Comparison of ENCODE assay signal across 17 mouse cellular contexts in genomic region chr17:85614011-85614721, GRCm38 (mm10). TPM values are rescaled to one million over a fixed set of nuclear protein-coding genes. Genes with fewer than 3 reads are reported as not detected.
A peak's percentile ranks its signal among the peaks of the same experiment; 100 is the strongest.
DNase-seq lines count a peak whose midpoint lies in the region; ATAC-seq and TF ChIP-seq lines count a peak whose summit lies in the region.
"Had no signal": no experiment of that assay in that cellular context is flagged by ENCODE, and none has a peak within 500 bp of the region (broad histone marks: within the 10 kb centered on the region; RNA-seq: fewer than 3 reads in every experiment).

No protein-coding gene starts in this region.

- H3K4me1 ChIP-seq in heart, embryonic 12.5 days (replicated peaks) = peaks cover 18% of the 10 kb centered on the region
- no peaks in the 10 kb centered on the region for H3K4me1 ChIP-seq in cortical plate, adult 2 months (ENCODE audit: control insufficient read depth, insufficient read depth, low read length)
- peaks cover 24% of the 10 kb centered on the region for H3K4me1 ChIP-seq in forebrain, embryonic 15.5 days
- no peaks in the 10 kb centered on the region for H3K4me1 ChIP-seq in midbrain, embryonic 14.5 days (ENCODE audit: control insufficient read depth, insufficient read depth, low read length)
- peaks cover 13% of the 10 kb centered on the region for H3K4me1 ChIP-seq in neural tube, embryonic 15.5 days

- no peak overlapping the region for H3K4me2 ChIP-seq in heart, embryonic 12.5 days
- H3K4me2 ChIP-seq in forebrain, embryonic 15.5 days (replicated peaks) = peak overlapping the region; percentile 45
- H3K4me2 ChIP-seq in midbrain, embryonic 14.5 days (ENCODE audit: low read length) = peak overlapping the region; percentile 48; the same call in 1 of the 2 replicates
- no peak overlapping the region for H3K4me2 ChIP-seq in neural tube, embryonic 15.5 days

- no peak for DNase-seq in heart, postnatal 36 days
- DNase-seq in midbrain, embryonic 14.5 days = no peak
- no peak for DNase-seq in right cerebral cortex, postnatal 14 days
- DNase-seq in layer of hippocampus, adult 9-10 months (ENCODE audit: low spot score) = no peak
- DNase-seq: adrenal gland, adult 2 months; cerebellum, postnatal 36 days; kidney, adult 8-10 months; layer of hippocampus, adult 9-11 months; lung, postnatal 14 days; thymus, adult 18-20 months had no signal

- TF ChIP-seq CTCF in cortical plate, adult 2 months (IDR thresholded peaks at IDR 0.05; ENCODE audit: extremely low read depth, insufficient read depth, low read length) = no peak

- H3K9me3 ChIP-seq in heart, embryonic 12.5 days (replicated peaks) = no peaks in the 10 kb centered on the region
- H3K9me3 ChIP-seq in forebrain, embryonic 15.5 days = no peaks in the 10 kb centered on the region
- H3K9me3 ChIP-seq in midbrain, embryonic 14.5 days (ENCODE audit: control insufficient read depth, low read length) = no peaks in the 10 kb centered on the region
- no peaks in the 10 kb centered on the region for H3K9me3 ChIP-seq in neural tube, embryonic 15.5 days (replicated peaks)

- H3K27me3 ChIP-seq in heart, embryonic 12.5 days (replicated peaks) = peaks cover 99% of the 10 kb centered on the region
- peaks cover 97% of the 10 kb centered on the region for H3K27me3 ChIP-seq in forebrain, embryonic 15.5 days
- H3K27me3 ChIP-seq in midbrain, embryonic 14.5 days (ENCODE audit: control insufficient read depth, insufficient read depth, low read length) = peaks cover 100% of the 10 kb centered on the region
- peaks cover 100% of the 10 kb centered on the region for H3K27me3 ChIP-seq in neural tube, embryonic 15.5 days (replicated peaks)

- WGBS in heart, embryonic 12.5 days = under 1% methylated on average over 30 of the region's 30 CpGs
- 1% methylated on average over 30 of the region's 30 CpGs for WGBS in forebrain, embryonic 15.5 days
- under 1% methylated on average over 30 of the region's 30 CpGs for WGBS in midbrain, embryonic 14.5 days
- WGBS in neural tube, embryonic 15.5 days = 1% methylated on average over 30 of the region's 30 CpGs

- H3K9ac ChIP-seq in heart, embryonic 12.5 days = no peak overlapping the region
- peak overlapping the region; percentile 22; the same call in 1 of the 2 replicates for H3K9ac ChIP-seq in forebrain, embryonic 15.5 days (replicated peaks)
- peak overlapping the region; percentile 45 for H3K9ac ChIP-seq in midbrain, embryonic 14.5 days (replicated peaks; ENCODE audit: low read length)
- no peak overlapping the region for H3K9ac ChIP-seq in neural tube, embryonic 15.5 days (replicated peaks)

- no peak overlapping the region for H3K27ac ChIP-seq in heart, embryonic 12.5 days (ENCODE audit: poor library complexity, severe bottlenecking)
- H3K27ac ChIP-seq in cortical plate, adult 2 months (ENCODE audit: insufficient read depth, low read length) = no peak overlapping the region
- peak overlapping the region; percentile 45 for H3K27ac ChIP-seq in forebrain, embryonic 15.5 days (replicated peaks)
- peak overlapping the region; percentile 75 for H3K27ac ChIP-seq in midbrain, embryonic 14.5 days (replicated peaks; ENCODE audit: low read depth, low read length)
- H3K27ac ChIP-seq in neural tube, embryonic 15.5 days (replicated peaks) = no peak overlapping the region

- H3K36me3 ChIP-seq in heart, embryonic 12.5 days = no peaks in the 10 kb centered on the region
- H3K36me3 ChIP-seq in forebrain, embryonic 15.5 days = no peaks in the 10 kb centered on the region
- H3K36me3 ChIP-seq in midbrain, embryonic 14.5 days (ENCODE audit: control insufficient read depth, insufficient read depth, low read length) = no peaks in the 10 kb centered on the region
- H3K36me3 ChIP-seq in neural tube, embryonic 15.5 days = no peaks in the 10 kb centered on the region

- TF ChIP-seq POLR2A in cortical plate, adult 2 months (IDR thresholded peaks at IDR 0.05; ENCODE audit: extremely low read depth, insufficient read depth, low read length) = no peak

- intact Hi-C loops in heart, postnatal 36 days (cut with DNase I) = loop anchor here (5.0 kb wide), 1 partner anchor 127 kb away; no protein-coding TSS in a partner anchor

- H3K4me3 ChIP-seq in heart, embryonic 12.5 days = peak overlapping the region; percentile 32; the same call in 1 of the 2 replicates
- 0 out of 2 replicates have a peak overlapping the region, but pooled peaks have one; percentile 16 for H3K4me3 ChIP-seq in cortical plate, adult 2 months (ENCODE audit: insufficient read depth, low read length)
- H3K4me3 ChIP-seq in forebrain, embryonic 15.5 days = peak overlapping the region; percentile 36
- H3K4me3 ChIP-seq in midbrain, embryonic 14.5 days (replicated peaks; ENCODE audit: low read depth, low read length) = peak overlapping the region; percentile 28
- no peak overlapping the region for H3K4me3 ChIP-seq in neural tube, embryonic 15.5 days (replicated peaks)

- no peak for ATAC-seq in heart, embryonic 12.5 days (ENCODE audit: insufficient number of reproducible peaks, low FRiP score)
- no peak for ATAC-seq in forebrain, embryonic 15.5 days (replicated peaks)
- no peak for ATAC-seq in midbrain, embryonic 14.5 days (ENCODE audit: low FRiP score, low TSS enrichment)
- no peak for ATAC-seq in neural tube, embryonic 15.5 days (ENCODE audit: low FRiP score)

RNA-seq across cellular contexts. Expression of gene Six3, which starts 0.8 kb away (rescaled TPM):
- not detected in 2 replicates for polyA plus RNA-seq in heart, embryonic 12.5 days (2016; fragmentation: Nextera tagmentation; extraction: Ambion mirVana)
- not detected for total RNA-seq in heart, postnatal 36 days (2021)
- 0.06 and 2.3 TPM in 2 replicates for polyA plus RNA-seq in cortical plate, adult 2 months (2012; rRNA removed)
- 18.0 and 21.7 TPM in 2 replicates for polyA plus RNA-seq in forebrain, embryonic 15.5 days (2015; fragmentation: Nextera tagmentation; extraction: Ambion mirVana)
- 19.9 and 20.2 TPM in 2 replicates for polyA plus RNA-seq in midbrain, embryonic 14.5 days (2014; fragmentation: Nextera tagmentation; extraction: Ambion mirVana)
- polyA plus RNA-seq in neural tube, embryonic 15.5 days (2015; fragmentation: Nextera tagmentation; extraction: Ambion mirVana) = not detected in 2 replicates
- total RNA-seq: adrenal gland, adult 2 months; hematopoietic stem cell, adult 5-6 weeks; liver, adult 2 months had no signal
- polyA plus RNA-seq: adrenal gland, adult 2 months; gonadal fat pad, adult 2 months; liver, adult 2 months had no signal

Comparison
In these comparisons a context has a peak if more than half of its experiments do, and no peak if none do; other contexts are left out.
1. H3K27ac ChIP-seq: peak in forebrain, embryonic 15.5 days (single experiment) and midbrain, embryonic 14.5 days (single experiment); none in heart, embryonic 12.5 days (single experiment), cortical plate, adult 2 months (single experiment) and neural tube, embryonic 15.5 days (single experiment).
2. H3K4me2 ChIP-seq: peak in forebrain, embryonic 15.5 days (single experiment) and midbrain, embryonic 14.5 days (single experiment); none in heart, embryonic 12.5 days (single experiment) and neural tube, embryonic 15.5 days (single experiment).
3. H3K9ac ChIP-seq: peak in forebrain, embryonic 15.5 days (single experiment) and midbrain, embryonic 14.5 days (single experiment); none in heart, embryonic 12.5 days (single experiment) and neural tube, embryonic 15.5 days (single experiment).